Mouse (Mus musculus) embryonic facial prominence, embryonic 13.5 days (tissue): Measurements from ENCODE around the gene Ppp1cc. TPM values are rescaled to one million over a fixed set of nuclear protein-coding genes. Genes with fewer than 3 reads are reported as not detected.
"Not testable (repeated sequence)": the region's sequence is repeated elsewhere in the genome, so short reads cannot be mapped to it uniquely, and the experiment has no call there.

ENCODE experiments used
- ATAC-seq: fragments of 200-750 bp; cut with Nextera tagmentation; 2 replicates; pipeline ENCODE4 v1.8.0; 2017; ENCODE audit warnings: low read depth; ENCODE audit not compliant: insufficient number of reproducible peaks, insufficient read depth, low FRiP score, low TSS enrichment
- H3K27ac ChIP-seq: fragments of 300-500 bp; sonication (generic); 2 replicates; pipeline ENCODE4 v1.5.1; 2015; ENCODE audit warnings: moderate library complexity, mild to moderate bottlenecking, inconsistent platforms
- H3K27me3 ChIP-seq: fragments of 300-500 bp; sonication (generic); 2 replicates; pipeline ENCODE4 v1.6.1; 2015; ENCODE audit warnings: mild to moderate bottlenecking, inconsistent platforms
- H3K36me3 ChIP-seq: fragments of 300-500 bp; sonication (generic); 2 replicates; pipeline ENCODE4 v1.6.1; 2015; ENCODE audit warnings: mild to moderate bottlenecking, inconsistent platforms
- H3K4me1 ChIP-seq: fragments of 300-500 bp; sonication (generic); 2 replicates; pipeline ENCODE4 v1.6.1; 2015; ENCODE audit warnings: inconsistent platforms
- H3K4me2 ChIP-seq: fragments of 300-500 bp; sonication (generic); 2 replicates; pipeline ENCODE4 v1.6.1; 2015; ENCODE audit warnings: moderate library complexity, mild to moderate bottlenecking, inconsistent platforms
- H3K4me3 ChIP-seq: fragments of 300-500 bp; sonication (generic); 2 replicates; pipeline ENCODE4 v1.5.1; 2015; ENCODE audit warnings: mild to moderate bottlenecking, inconsistent platforms
- H3K9ac ChIP-seq: fragments of 300-500 bp; sonication (generic); 2 replicates; pipeline ENCODE4 v1.6.1; 2015; ENCODE audit warnings: mild to moderate bottlenecking, inconsistent platforms
- H3K9me3 ChIP-seq: fragments of 300-500 bp; sonication (generic); 2 replicates; pipeline ENCODE4 v1.6.1; 2016; ENCODE audit warnings: inconsistent platforms
- WGBS: fragments of 180-500 bp; shearing (Covaris S2); methylation state at CpG from one replicate; pipeline ENCODE4 v1.1.7; 2015; ENCODE audit warnings: mixed read lengths; 5-methylcytosine and 5-hydroxymethylcytosine counted together
- polyA plus RNA-seq: library from polyadenylated mRNA; unstranded; fragments of >200 nt; fragmentation: Nextera tagmentation; extraction: Ambion mirVana; gene quantifications from 2 replicates; pipeline ENCODE4 v1.2.1, GENCODE M21; 2015

Ppp1cc gene
- polyA plus RNA-seq, 1 experiment from 2014 or later, result 249 TPM

DNA sequence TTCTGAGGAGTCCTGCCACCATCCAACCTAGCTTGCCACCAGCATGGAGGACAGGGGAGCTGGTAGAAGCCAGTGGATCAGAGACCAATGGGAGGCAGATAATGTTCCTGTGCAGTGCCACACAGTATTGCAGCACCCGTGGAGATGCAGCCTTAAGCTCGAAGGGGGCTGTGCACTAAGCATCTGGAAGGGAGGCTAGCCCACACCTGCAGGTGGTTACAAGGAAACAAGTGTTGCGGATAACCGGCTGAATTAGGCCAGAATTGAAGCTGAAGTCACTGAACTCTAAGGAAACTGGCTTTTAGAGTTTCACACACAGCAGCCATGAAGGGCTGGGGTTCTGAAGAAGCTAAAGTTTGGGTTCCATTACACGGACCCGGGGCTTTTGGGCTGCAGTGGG, 50.8 kb downstream of the Ppp1cc start:
- H3K4me2 ChIP-seq, result peak overlapping the region; percentile 68
- no peak for ATAC-seq
- H3K9me3 ChIP-seq, result no peaks in the 10 kb centered on the region
- peaks cover 20% of the 10 kb centered on the region for H3K4me1 ChIP-seq
- H3K27ac ChIP-seq, result no peak overlapping the region
- 0 out of 2 replicates have a peak overlapping the region, but pooled peaks have one; percentile 17 for H3K9ac ChIP-seq
- no peak overlapping the region for H3K4me3 ChIP-seq
- no peaks in the 10 kb centered on the region for H3K36me3 ChIP-seq
- H3K27me3 ChIP-seq, result no peaks in the 10 kb centered on the region
- 26% methylated on average over 6 of the region's 6 CpGs for WGBS

DNA sequence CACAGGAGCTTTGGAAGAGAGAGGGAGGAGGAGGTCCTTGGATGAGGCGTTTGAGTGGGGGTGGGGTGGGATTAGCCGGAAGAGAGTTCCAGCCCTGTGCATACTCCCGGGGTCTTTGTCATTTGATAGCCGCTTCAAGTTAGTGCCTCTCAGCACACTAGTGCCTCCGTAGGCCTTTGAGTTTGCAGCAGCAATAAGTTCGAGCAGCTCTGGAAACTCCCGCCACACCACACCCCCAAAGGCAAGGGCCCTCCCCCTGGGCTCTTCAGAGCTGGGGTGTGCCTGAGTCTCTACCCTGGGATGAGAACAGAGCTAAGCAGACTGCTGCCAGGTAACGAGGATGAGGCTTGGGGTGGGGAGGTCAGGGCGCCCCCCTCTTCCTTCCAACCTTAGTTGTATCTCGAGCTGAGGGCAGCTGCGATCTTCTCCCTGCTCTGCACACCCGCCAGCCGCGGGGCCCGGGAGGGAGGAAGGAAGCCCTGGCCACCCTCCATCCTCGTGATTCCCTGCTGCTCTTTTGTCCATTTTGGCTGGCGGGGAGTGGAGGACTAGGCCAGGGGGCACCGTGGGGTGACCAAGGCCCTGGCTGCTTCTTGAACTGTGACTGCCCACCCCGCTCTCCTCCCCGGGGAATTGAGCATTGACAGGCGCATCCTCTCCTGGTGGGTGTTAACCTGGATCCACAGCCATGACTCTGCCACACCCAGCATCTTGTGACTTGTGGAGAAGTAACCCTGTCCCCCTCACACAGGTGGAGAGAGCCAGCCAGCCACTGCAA, 51.7 kb downstream of the Ppp1cc start:
- Histone ChIP-seq H3K4me2 (peak overlapping the region; percentile 68), H3K9me3 (no peaks in the 10 kb centered on the region), H3K4me1 (peaks cover 20% of the 10 kb centered on the region), H3K4me3 (peak overlapping the region; percentile 45), H3K36me3 (no peaks in the 10 kb centered on the region), H3K9ac (peak overlapping the region; percentile 73), H3K27ac (peak overlapping the region; percentile 34; the same call in 1 of the 2 replicates), H3K27me3 (no peaks in the 10 kb centered on the region)
- peak; percentile 54 for ATAC-seq
- WGBS, result 2% methylated on average over 21 of the region's 21 CpGs

DNA sequence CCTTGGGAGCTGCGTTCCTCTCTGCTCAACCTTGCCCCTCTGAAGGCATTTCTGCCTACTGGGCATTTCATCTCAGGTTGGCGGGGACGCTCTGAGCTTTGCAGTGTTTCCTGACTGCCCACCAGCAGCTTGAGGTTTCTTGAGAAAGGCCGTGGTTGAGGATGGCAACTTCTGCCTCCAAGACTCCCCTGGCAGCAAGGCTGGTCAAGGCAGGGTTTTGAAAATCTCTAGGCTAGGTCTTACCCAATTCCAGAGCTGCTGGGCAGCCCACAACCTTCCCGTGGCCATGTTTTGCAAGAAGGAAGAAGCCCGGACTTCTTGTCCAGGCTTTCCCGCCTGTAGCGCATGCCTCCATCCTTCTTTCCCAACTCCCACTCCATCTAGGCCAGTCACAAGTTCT, 52.8 kb downstream of the Ppp1cc start:
- Histone ChIP-seq H3K4me1 (peaks cover 20% of the 10 kb centered on the region), H3K9me3 (no peaks in the 10 kb centered on the region), H3K36me3 (no peaks in the 10 kb centered on the region), H3K27me3 (no peaks in the 10 kb centered on the region), H3K4me3 (no peak overlapping the region), H3K27ac (no peak overlapping the region), H3K4me2 (no peak overlapping the region), H3K9ac (no peak overlapping the region)
- 92% methylated on average over 8 of the region's 8 CpGs for WGBS
- ATAC-seq, result no peak

DNA sequence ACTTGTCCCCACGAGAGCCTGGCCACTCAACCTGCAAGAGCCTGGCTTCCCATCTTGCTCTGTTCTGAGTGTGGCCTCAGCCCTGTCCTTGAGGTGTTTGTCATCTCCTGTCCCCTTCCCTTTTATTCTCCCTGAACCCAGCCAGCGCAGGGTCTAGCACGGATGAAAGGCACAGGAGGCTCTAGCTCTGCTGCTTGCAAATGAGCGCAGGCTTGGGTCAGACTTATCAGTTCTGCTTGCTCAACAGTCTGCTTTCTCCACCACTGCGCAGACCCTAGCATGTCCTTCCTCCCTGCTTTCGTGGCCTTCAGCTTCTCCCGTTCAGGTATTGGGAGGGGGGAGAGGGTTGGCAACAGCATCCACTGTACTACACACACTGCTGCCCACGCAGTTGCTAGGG, 54.0 kb downstream of the Ppp1cc start:
- ATAC-seq, result no peak
- 91% methylated on average over 8 of the region's 8 CpGs for WGBS
- H3K9me3 ChIP-seq, result no peaks in the 10 kb centered on the region

DNA sequence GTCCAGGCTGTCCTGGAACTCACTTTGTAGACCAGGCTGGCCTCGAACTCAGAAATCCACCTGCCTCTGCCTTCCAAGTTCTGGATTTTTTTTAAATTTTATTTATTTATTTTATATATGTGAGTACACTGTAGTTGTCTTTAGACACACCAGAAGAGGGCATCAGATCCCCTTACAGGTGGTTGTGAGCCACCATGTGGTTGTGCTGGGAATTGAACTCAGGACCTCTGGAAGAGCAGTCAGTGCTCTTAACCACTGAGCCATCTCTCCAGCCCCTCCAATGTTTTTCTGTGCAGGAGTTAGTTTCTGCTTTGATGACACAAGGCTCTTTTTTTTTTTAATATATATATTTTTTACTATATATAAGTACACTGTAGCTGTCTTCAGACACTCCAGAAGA, 54.7 kb downstream of the Ppp1cc start:
- H3K27ac ChIP-seq, H3K9me3 ChIP-seq, H3K4me3 ChIP-seq, H3K36me3 ChIP-seq, ATAC-seq, H3K27me3 ChIP-seq, H3K9ac ChIP-seq, H3K4me2 ChIP-seq: not testable (repeated sequence)
- H3K4me1 ChIP-seq, result peaks cover 20% of the 10 kb centered on the region
- 95% methylated on average over 1 of the region's 1 CpGs for WGBS

More for the DNA sequence above, 54.0 kb downstream of the Ppp1cc start:
- 0 out of 2 replicates have a peak, but pooled peaks cover 4% of the 10 kb centered on the region for H3K36me3 ChIP-seq
- H3K9ac ChIP-seq, result no peak overlapping the region
- H3K4me2 ChIP-seq, result no peak overlapping the region
- no peak overlapping the region for H3K4me3 ChIP-seq
- peaks cover 20% of the 10 kb centered on the region for H3K4me1 ChIP-seq
- no peak overlapping the region for H3K27ac ChIP-seq
- no peaks in the 10 kb centered on the region for H3K27me3 ChIP-seq

DNA sequence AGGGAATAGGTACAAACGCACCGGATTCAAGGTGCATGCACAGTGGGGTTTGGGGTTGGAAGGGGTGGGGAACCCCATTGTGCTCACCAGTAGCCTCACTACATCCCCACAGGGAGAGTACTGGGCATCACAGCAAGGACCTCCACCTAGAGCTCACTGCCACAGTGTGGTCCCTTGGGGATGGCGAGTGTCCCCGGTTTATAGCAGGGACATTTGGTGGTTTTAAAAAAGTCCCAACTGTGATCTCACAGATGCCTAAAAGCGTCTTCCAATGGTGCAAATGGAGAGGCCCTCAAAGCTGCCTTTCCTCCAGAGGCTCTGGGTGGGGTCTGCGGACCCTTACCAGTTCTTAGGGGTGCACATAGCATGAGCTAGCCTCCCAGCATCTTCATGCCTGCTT, 55.8 kb downstream of the Ppp1cc start:
- no peak for ATAC-seq
- H3K36me3 ChIP-seq, result 0 out of 2 replicates have a peak, but pooled peaks cover 4% of the 10 kb centered on the region
- no peak overlapping the region for H3K9ac ChIP-seq
- H3K4me2 ChIP-seq, result no peak overlapping the region
- no peak overlapping the region for H3K4me3 ChIP-seq
- WGBS, result 91% methylated on average over 6 of the region's 6 CpGs
- H3K4me1 ChIP-seq, result peaks cover 18% of the 10 kb centered on the region
- no peaks in the 10 kb centered on the region for H3K9me3 ChIP-seq
- H3K27me3 ChIP-seq, result no peaks in the 10 kb centered on the region
- H3K27ac ChIP-seq, result no peak overlapping the region

DNA sequence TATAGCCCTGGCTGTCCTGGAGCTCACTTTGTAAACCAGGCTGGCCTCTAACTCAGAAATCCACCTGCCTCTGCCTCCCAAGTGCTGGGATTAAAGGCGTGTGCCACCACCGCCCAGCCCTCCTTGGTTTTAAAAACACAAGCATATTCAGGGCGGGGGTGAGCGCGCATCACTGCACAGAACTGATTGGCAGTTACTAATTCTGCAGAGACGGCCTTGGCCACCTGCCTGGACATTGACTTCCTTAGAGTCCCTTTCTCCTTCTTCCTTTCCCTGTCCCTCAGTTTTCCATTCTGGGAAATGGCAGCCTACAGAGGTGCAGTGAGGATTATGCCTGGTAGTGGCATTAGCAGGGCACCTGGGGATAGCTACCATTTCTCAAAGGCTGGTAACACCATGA, 59.6 kb downstream of the Ppp1cc start:
- no peaks in the 10 kb centered on the region for H3K9me3 ChIP-seq
- no peaks in the 10 kb centered on the region for H3K27me3 ChIP-seq
- WGBS, result 90% methylated on average over 6 of the region's 6 CpGs
- no peak overlapping the region for H3K4me3 ChIP-seq
- H3K9ac ChIP-seq, result no peak overlapping the region
- ATAC-seq, result no peak
- peaks cover 18% of the 10 kb centered on the region for H3K4me1 ChIP-seq
- H3K36me3 ChIP-seq, result 0 out of 2 replicates have a peak, but pooled peaks cover 4% of the 10 kb centered on the region
- no peak overlapping the region for H3K4me2 ChIP-seq
- no peak overlapping the region for H3K27ac ChIP-seq

DNA sequence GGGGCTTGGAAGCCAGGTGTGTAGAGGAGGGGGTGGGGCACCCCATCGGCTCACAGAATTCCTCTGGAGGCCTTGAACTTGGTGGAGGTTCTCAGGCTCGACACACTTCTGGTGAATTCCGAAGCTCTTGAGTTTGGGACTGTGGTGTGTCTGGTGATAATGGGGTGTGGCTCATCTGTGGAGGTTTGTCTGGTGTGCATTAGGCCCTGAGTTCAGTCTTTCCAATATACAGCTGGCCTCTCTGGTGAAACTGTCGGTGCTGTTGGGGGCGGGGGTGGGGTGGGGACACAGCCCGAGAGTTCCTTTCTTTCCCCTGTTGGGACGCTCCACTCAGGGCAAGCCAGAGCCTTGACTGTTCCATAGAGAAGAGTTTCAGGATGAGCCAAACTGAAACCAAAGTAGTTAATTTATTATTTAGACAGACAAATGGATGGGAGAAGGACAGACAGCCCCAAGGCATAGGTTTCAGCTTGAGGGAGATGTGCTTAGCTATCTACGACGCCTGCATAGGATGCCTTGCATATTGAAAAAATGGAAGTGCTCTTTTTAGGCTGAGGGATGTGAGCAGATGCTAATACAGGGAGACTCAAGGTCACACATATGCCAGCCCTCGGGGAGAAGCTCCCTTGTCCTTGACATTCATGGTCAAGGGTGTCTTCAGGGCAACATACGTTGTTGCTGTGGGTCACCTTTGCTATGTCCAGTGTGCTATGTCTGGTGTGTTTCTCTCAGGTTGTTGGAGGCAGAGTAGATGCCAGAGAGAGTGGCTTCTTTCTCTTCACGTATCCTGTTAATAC, 60.2 kb downstream of the Ppp1cc start:
- Histone ChIP-seq H3K4me3 (no peak overlapping the region), H3K9me3 (no peaks in the 10 kb centered on the region), H3K4me1 (peaks cover 18% of the 10 kb centered on the region), H3K27ac (no peak overlapping the region), H3K4me2 (no peak overlapping the region), H3K27me3 (no peaks in the 10 kb centered on the region), H3K9ac (no peak overlapping the region), H3K36me3 (0 out of 2 replicates have a peak, but pooled peaks cover 4% of the 10 kb centered on the region)
- WGBS, result 77% methylated on average over 12 of the region's 12 CpGs
- no peak for ATAC-seq

DNA sequence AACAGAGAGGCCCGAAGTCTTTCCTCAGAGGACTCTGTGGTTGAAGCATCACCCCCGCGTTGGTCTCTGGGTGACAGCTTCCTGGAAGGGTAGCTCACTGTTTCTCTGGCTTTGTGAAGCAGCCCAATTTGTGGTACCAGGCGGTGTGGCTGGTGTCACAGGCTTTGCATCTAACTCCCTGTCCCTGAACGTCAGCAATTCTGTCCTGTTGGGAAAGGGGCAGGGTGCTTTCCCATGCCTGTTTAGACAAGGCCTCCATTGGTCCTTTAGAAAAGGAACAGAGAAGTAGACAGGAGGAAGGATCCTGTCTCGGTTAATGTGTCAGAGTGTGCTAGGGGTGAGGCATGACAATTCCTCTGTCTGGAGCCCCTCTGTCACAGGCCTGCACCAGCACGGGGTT, 60.9 kb downstream of the Ppp1cc start:
- no peaks in the 10 kb centered on the region for H3K9me3 ChIP-seq
- H3K4me1 ChIP-seq, result peaks cover 18% of the 10 kb centered on the region
- no peaks in the 10 kb centered on the region for H3K27me3 ChIP-seq
- no peak overlapping the region for H3K27ac ChIP-seq
- ATAC-seq, result no peak
- no peak overlapping the region for H3K4me2 ChIP-seq
- H3K9ac ChIP-seq, result no peak overlapping the region
- WGBS, result 82% methylated on average over 7 of the region's 7 CpGs
- H3K4me3 ChIP-seq, result no peak overlapping the region
- H3K36me3 ChIP-seq, result 0 out of 2 replicates have a peak, but pooled peaks cover 4% of the 10 kb centered on the region

DNA sequence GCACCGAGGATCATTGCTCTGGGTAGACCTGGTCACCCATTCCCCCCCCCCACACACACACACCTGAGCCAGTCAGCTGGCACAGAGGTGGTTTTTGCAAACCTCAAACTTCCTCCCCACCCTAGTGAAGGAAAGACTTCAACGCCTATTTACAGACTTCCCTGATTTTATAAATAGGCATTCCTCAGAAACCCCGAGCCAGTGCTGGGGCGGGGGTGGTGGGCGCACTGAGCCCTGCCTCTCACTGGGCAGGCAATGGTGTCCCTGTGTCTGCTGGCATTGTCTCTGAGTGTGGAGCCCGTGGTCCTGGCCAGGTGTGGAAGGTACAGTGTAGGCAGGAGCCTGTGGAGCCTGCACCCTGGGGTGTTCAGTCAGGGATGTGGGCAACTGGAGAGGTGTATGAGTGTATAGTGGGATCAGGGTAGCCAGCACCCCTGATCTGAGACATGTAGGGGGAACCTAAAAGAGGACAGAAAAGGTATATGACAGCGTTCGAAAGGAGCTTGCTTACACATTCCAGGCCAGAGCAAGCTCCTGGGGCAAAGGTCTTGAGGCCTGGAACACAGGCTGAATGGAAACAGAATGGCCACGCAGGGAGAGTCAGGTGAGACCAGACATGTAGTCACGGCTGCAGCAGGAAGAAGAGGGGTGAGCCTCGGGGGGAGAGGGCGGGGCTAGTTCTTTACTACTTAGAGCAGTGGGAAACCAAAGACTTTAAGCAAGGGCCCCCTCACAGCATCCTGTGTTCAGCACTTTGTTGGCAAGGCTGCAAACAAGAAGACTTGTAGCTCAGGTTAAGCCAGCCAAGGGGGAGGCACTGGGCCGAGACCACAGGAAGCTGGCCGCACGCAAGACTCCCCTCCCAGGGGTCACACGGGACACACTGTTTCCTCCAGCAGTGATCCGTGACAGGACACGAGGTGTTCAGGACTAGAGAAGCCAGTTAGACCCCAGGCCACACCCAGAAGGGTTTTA, 61.9 kb downstream of the Ppp1cc start:
- Histone ChIP-seq H3K27ac (peak overlapping the region; percentile 39), H3K9ac (no peak overlapping the region), H3K9me3 (no peaks in the 10 kb centered on the region), H3K27me3 (no peaks in the 10 kb centered on the region), H3K36me3 (0 out of 2 replicates have a peak, but pooled peaks cover 4% of the 10 kb centered on the region), H3K4me2 (no peak overlapping the region), H3K4me1 (peaks cover 24% of the 10 kb centered on the region), H3K4me3 (no peak overlapping the region)
- WGBS, result 52% methylated on average over 18 of the region's 18 CpGs
- 0 out of 2 replicates have a peak, but pooled peaks have one; percentile 22 for ATAC-seq

DNA sequence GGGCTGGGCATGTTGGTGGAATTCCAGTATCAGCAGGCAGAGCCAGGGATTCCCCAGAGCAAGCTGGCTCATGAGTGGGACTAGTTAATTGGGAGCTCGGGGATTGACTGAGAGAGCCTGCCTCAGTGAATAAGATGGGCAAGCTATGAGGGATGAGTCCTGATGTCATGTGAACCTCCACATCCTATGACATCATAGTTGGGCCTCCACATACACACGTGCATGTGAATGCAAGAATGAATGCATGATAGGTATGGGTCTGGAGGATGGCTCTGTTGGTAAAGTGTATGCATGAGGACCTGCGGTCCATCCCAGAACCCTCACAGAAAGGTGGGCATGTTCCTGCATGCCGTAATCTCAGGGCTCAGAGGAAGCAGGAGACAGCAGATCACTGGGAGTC, 63.0 kb downstream of the Ppp1cc start:
- H3K9ac ChIP-seq, result no peak overlapping the region
- 88% methylated on average over 4 of the region's 4 CpGs for WGBS
- peaks cover 31% of the 10 kb centered on the region for H3K4me1 ChIP-seq

More for the DNA sequence above, 63.0 kb downstream of the Ppp1cc start:
- Histone ChIP-seq H3K4me3 (no peak overlapping the region), H3K27me3 (no peaks in the 10 kb centered on the region), H3K4me2 (no peak overlapping the region), H3K27ac (no peak overlapping the region), H3K36me3 (0 out of 2 replicates have a peak, but pooled peaks cover 4% of the 10 kb centered on the region), H3K9me3 (no peaks in the 10 kb centered on the region)
- no peak for ATAC-seq
